Mouse (Mus musculus) heart, embryonic 16.5 days (tissue): ENCODE measurements at regions not wholly inside any gene's neighbourhood (a gene's known extent, or its start where the extent isn't known, plus 50 kb on each side); places are given as distances from the start of the nearest gene placed in this dataset.

Experiments used
- ATAC-seq: fragments of 200-750 bp; cut with Nextera tagmentation; replicated peaks from 2 replicates; pipeline ENCODE4 v1.8.0; 2017; ENCODE audit warnings: moderate number of reproducible peaks; ENCODE audit not compliant: insufficient read depth, low FRiP score; ENCODE audit errors: extremely low read depth
- H3K27ac ChIP-seq: fragments of 300-500 bp; sonication (generic); 2 replicates; pipeline ENCODE4 v1.5.1; 2014; ENCODE audit warnings: mild to moderate bottlenecking, low read length, control low read depth, moderate library complexity
- H3K27me3 ChIP-seq: fragments of 300-500 bp; sonication (generic); 2 replicates; pipeline ENCODE4 v1.6.1; 2014; ENCODE audit warnings: low read length, mixed read lengths; ENCODE audit not compliant: control insufficient read depth, insufficient read depth
- H3K36me3 ChIP-seq: fragments of 300-500 bp; sonication (generic); 2 replicates; pipeline ENCODE4 v1.6.1; 2014; ENCODE audit not compliant: control insufficient read depth, insufficient read depth
- H3K4me1 ChIP-seq: fragments of 300-500 bp; sonication (generic); 2 replicates; pipeline ENCODE4 v1.6.1; 2014; ENCODE audit warnings: low read length, mixed read lengths; ENCODE audit not compliant: control insufficient read depth, insufficient read depth
- H3K4me2 ChIP-seq: fragments of 300-500 bp; sonication (generic); 2 replicates; pipeline ENCODE4 v1.6.1; 2014; ENCODE audit warnings: low read depth, mild to moderate bottlenecking, control low read depth, low read length
- H3K4me3 ChIP-seq: fragments of 300-500 bp; sonication (generic); 2 replicates; pipeline ENCODE4 v1.5.1; 2014; ENCODE audit warnings: mild to moderate bottlenecking, control low read depth, low read length
- H3K9ac ChIP-seq: fragments of 300-500 bp; sonication (generic); 2 replicates; pipeline ENCODE4 v1.6.1; 2014; ENCODE audit warnings: low read length, control low read depth
- H3K9me3 ChIP-seq: fragments of 300-500 bp; sonication (generic); replicated peaks from 2 replicates; pipeline ENCODE4 v1.6.1; 2016; ENCODE audit warnings: low read length; ENCODE audit not compliant: control insufficient read depth
- WGBS: fragments of 180-500 bp; shearing (Covaris S2); extraction: QIAGEN DNeasy Blood & Tissue Kit; methylation state at CpG from one replicate; pipeline ENCODE4 v1.1.7; 2014; 5-methylcytosine and 5-hydroxymethylcytosine counted together

- H3K27ac ChIP-seq: no peak overlapping the region
- H3K36me3 ChIP-seq: no peaks in the 10 kb centered on the region
- no peak for ATAC-seq
- no peak overlapping the region for H3K9ac ChIP-seq
- no peaks in the 10 kb centered on the region for H3K9me3 ChIP-seq
- H3K27me3 ChIP-seq: no peaks in the 10 kb centered on the region
- H3K4me1 ChIP-seq: no peaks in the 10 kb centered on the region
- H3K4me3 ChIP-seq: no peak overlapping the region
- H3K4me2 ChIP-seq: no peak overlapping the region
- 84% methylated on average over 3 of the region's 3 CpGs for WGBS
These were observed 99.3 kb upstream of the Cpeb2 start for GRCm38 (mm10) chr5:43133672-43134071.

DNA sequence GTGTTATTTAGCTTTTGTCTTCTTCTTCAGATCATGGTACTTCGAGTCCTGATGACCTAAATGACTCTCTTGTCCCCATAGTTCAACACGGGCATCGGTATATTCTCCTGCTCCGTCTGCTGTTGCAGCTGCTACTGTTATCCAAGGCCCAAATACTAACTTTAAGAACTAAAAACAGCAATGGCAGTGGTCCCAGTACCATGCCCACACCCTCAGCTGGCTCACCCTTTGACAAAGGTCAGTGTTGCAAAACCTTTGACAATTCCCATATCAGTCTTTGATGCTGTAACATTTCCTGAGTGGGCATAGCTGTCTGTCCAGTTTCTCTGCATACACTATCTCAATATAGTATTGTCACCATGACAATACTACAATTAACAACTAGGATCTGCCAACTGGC is 96.8 kb upstream of the Cpeb2 start:
- no peaks in the 10 kb centered on the region for H3K9me3 ChIP-seq
- H3K36me3 ChIP-seq: no peaks in the 10 kb centered on the region
- H3K27me3 ChIP-seq: no peaks in the 10 kb centered on the region
- H3K9ac ChIP-seq: no peak overlapping the region
- H3K4me1 ChIP-seq: no peaks in the 10 kb centered on the region
- H3K27ac ChIP-seq: no peak overlapping the region
- no peak for ATAC-seq
- H3K4me2 ChIP-seq: no peak overlapping the region
- 85% methylated on average over 4 of the region's 4 CpGs for WGBS
- H3K4me3 ChIP-seq: no peak overlapping the region

- Histone ChIP-seq H3K9me3 (no peaks in the 10 kb centered on the region), H3K4me3 (no peak overlapping the region), H3K9ac (no peak overlapping the region), H3K27ac (no peak overlapping the region), H3K36me3 (no peaks in the 10 kb centered on the region), H3K27me3 (no peaks in the 10 kb centered on the region), H3K4me1 (no peaks in the 10 kb centered on the region), H3K4me2 (no peak overlapping the region)
- WGBS: 66% methylated on average over 5 of the region's 5 CpGs
- no peak for ATAC-seq
These were observed 95.2 kb upstream of the Cpeb2 start for GRCm38 (mm10) chr5:43137777-43138176.

GRCm38 (mm10) chr5:43138931-43139486 is 94.0 kb upstream of the Cpeb2 start:
- ATAC-seq: no peak
- 71% methylated on average over 4 of the region's 4 CpGs for WGBS
- no peak overlapping the region for H3K9ac ChIP-seq
- no peaks in the 10 kb centered on the region for H3K36me3 ChIP-seq
- H3K4me3 ChIP-seq: no peak overlapping the region
- H3K27me3 ChIP-seq: no peaks in the 10 kb centered on the region
- H3K4me1 ChIP-seq: no peaks in the 10 kb centered on the region
- H3K27ac ChIP-seq: no peak overlapping the region
- H3K4me2 ChIP-seq: no peak overlapping the region
- H3K9me3 ChIP-seq: no peaks in the 10 kb centered on the region

DNA sequence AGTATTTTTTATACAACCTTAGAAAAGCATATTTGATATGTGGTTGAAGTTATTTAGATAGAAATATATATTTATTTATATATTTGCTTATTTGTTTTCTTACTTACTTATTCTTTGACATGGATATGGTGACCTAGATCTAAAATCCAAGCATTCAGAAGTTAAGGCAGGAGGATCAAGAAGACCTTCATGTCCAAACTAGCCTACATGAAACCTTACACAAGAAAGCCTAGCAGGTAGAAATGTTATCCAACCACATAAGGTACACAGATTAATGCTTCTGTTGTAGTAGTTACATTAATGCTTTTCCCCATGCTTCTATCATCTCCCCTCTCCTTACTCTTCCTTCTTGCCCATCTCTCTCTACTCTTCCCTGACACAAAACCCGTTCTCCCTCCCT is 93.2 kb upstream of the Cpeb2 start:
- Histone ChIP-seq H3K27me3 (no peaks in the 10 kb centered on the region), H3K9me3 (no peaks in the 10 kb centered on the region), H3K36me3 (no peaks in the 10 kb centered on the region), H3K9ac (no peak overlapping the region), H3K4me3 (no peak overlapping the region), H3K4me2 (no peak overlapping the region), H3K27ac (no peak overlapping the region), H3K4me1 (no peaks in the 10 kb centered on the region)
- WGBS: 85% methylated on average over 1 of the region's 1 CpGs
- ATAC-seq: no peak

GRCm38 (mm10) chr5:43145939-43146338 is 87.0 kb upstream of the Cpeb2 start:
- no peaks in the 10 kb centered on the region for H3K27me3 ChIP-seq
- no peak for ATAC-seq
- whole genome bisulfite sequencing: 80% methylated on average over 6 of the region's 6 CpGs

GRCm38 (mm10) chr5:43146928-43147327 is 86.0 kb upstream of the Cpeb2 start:
- WGBS: 86% methylated on average over 2 of the region's 2 CpGs
- Histone ChIP-seq H3K4me2 (no peak overlapping the region), H3K9ac (no peak overlapping the region), H3K27ac (no peak overlapping the region), H3K4me3 (no peak overlapping the region), H3K4me1 (no peaks in the 10 kb centered on the region), H3K9me3 (no peaks in the 10 kb centered on the region), H3K36me3 (no peaks in the 10 kb centered on the region), H3K27me3 (no peaks in the 10 kb centered on the region)
- ATAC-seq: no peak

More at GRCm38 (mm10) chr5:43145939-43146338, 87.0 kb upstream of the Cpeb2 start:
- no peak overlapping the region for H3K27ac ChIP-seq
- H3K36me3 ChIP-seq: no peaks in the 10 kb centered on the region
- no peak overlapping the region for H3K4me3 ChIP-seq
- H3K9me3 ChIP-seq: no peaks in the 10 kb centered on the region
- no peak overlapping the region for H3K4me2 ChIP-seq
- H3K4me1 ChIP-seq: no peaks in the 10 kb centered on the region
- no peak overlapping the region for H3K9ac ChIP-seq

DNA sequence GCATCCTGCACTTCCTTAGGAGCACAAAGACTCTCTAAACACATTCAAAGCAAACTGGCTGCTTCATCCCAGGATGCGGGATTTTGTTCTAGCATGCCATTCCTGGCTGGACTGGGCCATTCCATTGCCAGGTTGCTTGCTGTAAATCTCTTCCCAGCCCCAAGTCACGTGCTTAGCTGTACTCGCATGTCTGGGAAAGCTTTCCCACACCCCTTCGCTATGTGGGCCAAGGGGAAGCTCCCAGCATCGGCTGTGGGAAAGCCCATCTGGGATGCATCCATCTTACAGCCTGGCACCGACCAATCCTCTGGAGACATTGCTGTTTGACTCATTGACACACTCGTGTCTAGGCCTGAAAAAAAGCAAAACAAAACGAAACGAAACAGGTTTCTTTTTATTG is 84.5 kb upstream of the Cpeb2 start:
- Histone ChIP-seq H3K4me2 (no peak overlapping the region), H3K36me3 (no peaks in the 10 kb centered on the region), H3K9ac (no peak overlapping the region), H3K27ac (no peak overlapping the region), H3K27me3 (no peaks in the 10 kb centered on the region), H3K4me1 (peaks cover 7% of the 10 kb centered on the region; the same call in 1 of the 2 replicates), H3K9me3 (no peaks in the 10 kb centered on the region), H3K4me3 (no peak overlapping the region)
- WGBS: 50% methylated on average over 9 of the region's 9 CpGs
- no peak for ATAC-seq

DNA sequence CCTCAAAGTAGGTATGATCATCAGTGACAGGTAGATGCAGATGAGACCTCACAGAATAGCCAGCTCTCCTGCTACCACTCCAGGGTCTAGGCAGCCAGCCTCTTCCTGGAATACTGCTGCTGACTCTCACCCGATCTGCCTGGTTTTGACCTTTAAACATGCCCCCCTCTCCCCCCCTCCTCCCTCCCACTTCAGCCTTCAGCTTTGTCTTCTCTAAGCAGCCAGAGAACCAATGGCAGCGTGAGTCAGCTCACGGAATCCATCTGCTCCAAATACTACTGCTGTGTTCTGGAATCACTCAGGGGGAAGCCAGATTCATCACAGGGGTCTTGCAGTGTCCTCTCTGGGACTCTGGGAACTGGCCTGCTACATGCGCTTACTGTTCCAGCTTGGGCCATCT is 83.4 kb upstream of the Cpeb2 start:
- H3K36me3 ChIP-seq: no peaks in the 10 kb centered on the region
- WGBS: 44% methylated on average over 4 of the region's 4 CpGs
- no peak overlapping the region for H3K4me3 ChIP-seq
- no peak overlapping the region for H3K9ac ChIP-seq
- no peaks in the 10 kb centered on the region for H3K27me3 ChIP-seq
- no peak overlapping the region for H3K27ac ChIP-seq
- ATAC-seq: no peak
- no peak overlapping the region for H3K4me2 ChIP-seq
- H3K4me1 ChIP-seq: peaks cover 7% of the 10 kb centered on the region; the same call in 1 of the 2 replicates
- H3K9me3 ChIP-seq: no peaks in the 10 kb centered on the region
